Mouse (Mus musculus): ENCODE results near the gene Klra2.

- TF ChIP-seq FLI1 (IDR thresholded peaks at IDR 0.05; ENCODE audit: low read length) = no peak
- TF ChIP-seq GATA1 (IDR thresholded peaks at IDR 0.05; ENCODE audit: borderline replicate concordance, low read length) = no peak
Measured at GRCm38 (mm10) chr6:131292276-131292990, 45.3 kb upstream of the Klra2 start.
